Mouse (Mus musculus) erythroid progenitor cell, adult 5-6 weeks (primary cell): Measurements from ENCODE around the gene Map2. TPM values are rescaled to one million over a fixed set of nuclear protein-coding genes. Genes with fewer than 3 reads are reported as not detected.

Experiments
- ATAC-seq: replicated peaks from 2 replicates; pipeline ENCODE4 v1.8.0; 2016; ENCODE audit warnings: moderate number of reproducible peaks, mild to moderate bottlenecking, moderate TSS enrichment, inconsistent platforms; ENCODE audit not compliant: poor library complexity, low FRiP score, severe bottlenecking
- total RNA-seq, 2 experiments: library from RNA; stranded (forward) in 1 of 2; stranded (reverse) in 1 of 2; fragments of 150-400 nt in 1 of 2; fragments of 186-747, 209-891 nt in 1 of 2; gene quantifications; 2 replicates each; pipeline versions ENCODE4 v1.2.3 to v1.2.4; 2015 to 2017; ENCODE audit warnings: low replicate concordance in 2 of 2

Gene Map2
- total RNA-seq, 2 experiments from 2014 or later, result not detected

DNA sequence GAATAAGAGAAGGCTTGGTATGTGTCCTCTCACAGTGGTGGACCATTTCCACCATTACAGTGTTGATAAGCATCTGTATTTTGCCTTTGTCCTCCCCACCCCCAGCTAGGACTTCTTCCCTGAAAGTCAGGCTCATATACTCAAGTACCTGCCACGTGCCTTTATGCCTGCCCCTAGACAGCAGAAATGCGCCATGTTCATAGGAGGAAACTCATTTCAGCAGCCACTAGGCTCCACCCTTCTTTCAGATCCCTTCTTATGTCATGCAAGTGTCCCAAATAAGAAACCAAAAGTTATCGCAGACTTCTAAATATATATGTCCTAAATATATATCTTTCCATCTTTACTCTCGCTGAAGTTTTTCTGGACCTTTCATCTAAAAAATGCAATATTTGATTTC lies 21.2 kb downstream of the Map2 start:
- no peak for ATAC-seq

DNA sequence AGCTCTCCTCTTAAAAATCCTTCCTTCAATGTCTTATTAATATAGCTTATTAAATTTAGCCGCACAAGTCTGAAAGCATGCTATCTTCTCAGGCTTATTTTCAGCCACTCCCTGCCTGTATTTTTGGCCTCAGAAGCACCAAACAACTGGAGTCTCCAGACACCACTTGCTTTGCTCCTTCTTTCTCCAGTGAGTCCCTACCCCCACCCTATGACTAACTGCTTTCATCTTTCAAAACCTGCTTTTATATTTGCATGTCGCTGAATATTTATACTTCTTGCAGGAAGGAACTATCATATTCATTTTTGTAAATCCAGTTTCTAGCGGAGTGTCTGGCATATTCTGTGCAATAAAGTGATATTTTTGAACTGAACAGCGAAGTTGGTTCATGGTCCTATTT lies 21.6 kb downstream of the Map2 start:
- no peak for ATAC-seq

DNA sequence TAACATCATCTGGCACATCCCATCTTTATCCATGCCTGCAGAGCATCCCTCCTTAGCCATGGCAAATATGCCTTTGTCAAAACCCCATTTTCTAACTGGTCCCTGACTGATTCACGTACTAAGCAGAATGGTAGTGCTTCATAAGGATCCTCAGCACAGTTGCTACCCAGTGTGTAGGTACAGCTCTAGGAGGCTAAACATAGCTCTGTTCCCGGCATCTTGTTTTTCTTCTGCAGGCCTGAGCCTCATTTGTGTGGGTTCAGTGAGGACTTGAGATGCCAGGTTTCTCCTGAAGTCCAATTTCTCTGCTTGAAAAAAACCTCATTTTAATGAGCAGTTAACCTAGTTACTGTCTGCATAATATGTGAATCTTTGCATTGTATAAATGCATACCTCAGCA lies 30.4 kb downstream of the Map2 start:
- no peak for ATAC-seq

DNA sequence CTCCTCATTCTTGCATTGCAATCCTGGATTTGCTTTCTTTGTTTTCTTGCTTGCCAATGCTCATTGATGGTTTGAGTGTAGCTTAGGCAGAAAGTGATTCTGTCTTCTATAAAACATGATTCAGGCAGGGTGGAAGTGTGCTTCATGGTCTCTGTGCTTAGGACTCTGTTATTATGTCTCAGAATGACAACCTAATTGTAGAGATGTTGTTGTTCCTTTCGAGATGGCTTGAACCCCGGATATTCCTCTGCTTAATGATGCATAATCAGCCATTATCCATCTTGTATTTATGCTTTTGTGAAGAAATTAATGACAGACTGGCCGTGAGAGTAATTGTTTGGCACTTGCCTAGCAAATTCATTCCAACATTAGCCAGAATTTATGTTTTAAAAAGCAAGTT lies 31.8 kb downstream of the Map2 start:
- no peak for ATAC-seq

DNA sequence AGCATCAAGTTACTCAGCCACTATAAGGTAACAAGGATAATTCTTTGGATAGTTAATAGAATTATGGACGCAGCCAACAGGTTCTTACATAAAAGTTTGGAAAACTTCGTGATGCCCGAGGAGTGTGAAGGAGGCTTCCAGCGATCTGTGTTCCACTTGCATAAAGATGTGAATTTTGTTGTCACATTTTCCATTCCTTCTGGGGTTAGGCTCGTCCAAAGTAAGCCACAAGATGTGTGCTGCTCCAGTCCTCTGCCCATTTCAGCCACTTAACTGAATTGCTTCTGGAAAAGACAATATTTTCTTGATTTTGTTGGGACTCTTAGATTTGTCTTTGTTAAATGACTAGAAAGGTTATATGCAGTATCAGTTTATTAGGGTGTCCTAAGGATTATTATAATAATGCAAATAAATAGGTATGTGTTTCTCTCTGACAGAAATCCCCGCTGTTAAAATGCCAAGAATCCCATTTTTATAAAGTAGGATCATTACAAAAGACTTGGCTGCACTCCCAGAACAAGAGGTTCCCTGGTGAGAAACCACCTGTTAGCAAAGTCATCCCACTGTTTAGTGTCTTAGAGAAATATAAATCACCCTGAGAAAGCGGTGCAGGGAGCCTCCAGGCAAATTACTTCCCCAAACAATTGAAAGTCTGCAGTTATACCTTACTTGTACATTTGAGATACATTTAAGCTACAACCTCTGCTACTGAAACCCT lies 36.2 kb downstream of the Map2 start:
- no peak for ATAC-seq

DNA sequence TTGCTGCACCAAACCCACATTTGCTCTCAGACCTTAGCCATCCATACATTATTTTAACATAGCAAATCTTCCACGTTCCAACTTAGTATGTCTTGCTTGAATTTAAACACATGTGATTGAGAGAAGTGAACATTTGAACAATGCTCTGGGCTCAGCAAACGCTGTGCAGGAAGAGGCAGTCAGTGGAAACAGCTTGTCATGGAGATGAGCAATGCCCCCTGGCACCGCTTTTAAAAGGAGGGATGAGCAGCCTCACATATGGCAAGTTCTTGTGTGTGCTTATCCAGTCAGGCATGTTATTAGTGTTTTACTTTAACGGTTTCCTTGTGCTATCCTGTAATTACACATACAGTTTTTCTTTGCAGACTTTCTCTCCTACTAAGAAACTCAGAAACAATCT lies 46.4 kb downstream of the Map2 start:
- no peak for ATAC-seq

DNA sequence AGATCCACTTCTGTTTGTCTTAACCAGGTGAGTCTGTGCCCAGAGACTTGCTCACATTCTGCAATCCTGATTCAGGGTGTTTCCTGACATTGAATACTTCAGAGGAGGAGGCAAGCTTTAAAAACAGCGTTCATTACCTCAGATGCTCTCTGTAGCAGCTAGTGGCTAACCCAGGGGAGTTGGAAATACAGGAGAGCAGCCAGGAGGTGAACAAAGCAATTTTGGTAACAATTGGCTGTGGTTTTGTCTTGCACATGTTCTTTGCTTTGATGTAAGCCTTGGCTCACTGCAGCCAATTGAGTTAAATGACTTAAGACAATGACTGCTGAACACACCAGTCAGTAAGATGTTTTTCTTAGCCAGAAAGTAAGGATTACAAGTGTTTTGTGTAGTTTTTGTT lies 48.3 kb downstream of the Map2 start:
- ATAC-seq, result no peak

DNA sequence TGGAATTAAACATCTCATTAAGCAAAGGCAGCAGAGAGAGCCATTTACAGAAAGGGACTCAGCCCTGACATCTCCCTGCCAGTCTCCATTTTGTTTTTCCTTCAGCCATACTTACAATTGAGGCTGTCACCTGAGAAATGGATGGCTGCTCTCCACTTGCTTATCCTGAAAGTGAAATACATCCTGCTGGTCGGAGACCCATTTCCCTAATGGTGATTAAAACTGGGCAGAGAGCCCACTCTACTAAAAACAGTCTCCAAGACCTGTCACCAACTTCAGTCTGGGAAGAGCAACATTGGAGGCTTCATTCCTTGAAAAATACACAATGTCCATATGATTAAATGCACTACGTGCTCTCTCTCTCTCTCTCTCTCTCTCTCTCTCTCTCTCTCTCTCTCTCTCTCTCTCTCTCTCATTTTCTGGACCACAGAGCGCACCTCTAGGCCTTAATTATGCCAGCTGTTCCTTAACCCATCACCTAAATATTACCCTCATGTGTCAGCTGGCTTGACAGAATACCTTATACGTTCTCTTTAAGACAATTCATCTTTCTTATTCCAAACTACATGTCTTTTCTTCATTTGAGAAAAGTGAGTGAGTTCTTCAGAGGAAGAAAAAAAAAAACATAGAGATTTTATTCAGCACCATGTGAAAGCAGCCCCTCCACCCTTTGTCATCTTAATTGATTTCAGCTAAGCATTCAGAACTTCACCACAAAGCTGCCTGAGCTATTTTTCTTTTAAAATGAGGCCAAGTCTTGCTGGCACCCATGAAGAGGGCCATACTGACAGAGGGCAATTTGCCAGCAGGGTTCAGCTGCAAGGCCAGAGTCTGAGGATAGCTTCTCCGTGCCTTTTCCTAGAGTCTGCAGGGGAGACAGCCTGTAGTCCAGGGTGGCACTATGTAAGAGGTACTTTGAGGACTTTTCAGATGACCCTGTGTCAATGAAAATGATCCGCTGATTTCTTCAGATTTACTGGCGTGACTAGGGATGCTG lies 51.6 kb downstream of the Map2 start:
- no peak for ATAC-seq

DNA sequence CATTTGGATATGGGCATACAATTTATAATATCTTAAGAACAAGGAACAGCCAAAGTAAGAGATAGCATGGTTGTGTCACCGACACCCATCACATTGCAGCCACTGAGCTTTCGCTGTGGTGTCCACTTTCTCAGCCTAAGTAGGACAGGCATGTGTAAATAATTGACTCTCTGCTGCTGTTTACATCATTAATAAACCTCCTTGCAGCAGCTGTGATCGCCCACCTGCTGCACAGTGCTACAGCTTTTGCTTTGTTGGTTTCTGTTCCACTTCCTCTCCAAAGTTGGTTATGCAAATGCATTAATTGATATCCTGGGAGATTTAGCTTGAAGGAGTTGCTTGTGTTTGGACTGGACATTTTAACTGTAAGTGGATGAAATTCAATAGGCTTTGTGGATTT lies 53.1 kb downstream of the Map2 start:
- no peak for ATAC-seq

DNA sequence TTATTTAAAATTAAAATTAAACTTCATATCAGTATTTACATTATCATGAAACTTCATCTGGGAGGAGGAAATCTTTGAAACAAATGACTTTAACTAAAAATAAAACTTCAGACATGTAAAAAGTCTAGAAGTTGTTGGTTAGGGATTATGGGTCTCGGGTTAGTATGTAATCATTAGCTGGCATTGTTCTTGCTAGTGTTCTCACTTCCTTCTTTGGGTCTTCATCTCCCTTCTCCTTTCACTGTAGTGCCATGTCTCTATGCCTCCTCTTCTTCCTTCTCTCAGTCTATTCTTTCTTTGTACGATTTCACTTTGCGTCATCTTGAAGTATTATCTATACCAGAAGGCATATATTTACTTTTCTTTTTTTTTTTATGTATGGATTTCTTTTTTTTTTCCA lies 55.3 kb downstream of the Map2 start:
- no peak for ATAC-seq

DNA sequence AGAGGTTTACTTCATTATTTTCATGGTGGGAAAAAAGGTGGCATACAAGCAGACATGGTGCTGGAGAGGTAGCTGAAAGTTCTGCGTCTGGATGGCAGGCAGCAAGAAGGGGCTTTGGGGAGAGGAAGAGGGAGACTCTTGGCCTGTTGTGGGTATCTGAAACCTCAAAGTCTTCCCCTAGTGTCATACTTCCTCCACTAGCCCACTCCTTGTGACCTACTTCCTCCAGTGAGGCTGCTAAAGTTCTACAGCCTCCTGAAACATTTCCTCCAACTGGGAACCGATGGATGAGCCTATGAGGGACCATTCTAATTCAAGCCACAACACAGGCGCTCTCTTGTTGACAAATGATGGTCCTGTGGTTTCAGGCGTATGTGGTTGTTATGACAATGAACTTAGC lies 56.9 kb downstream of the Map2 start:
- ATAC-seq, result no peak

DNA sequence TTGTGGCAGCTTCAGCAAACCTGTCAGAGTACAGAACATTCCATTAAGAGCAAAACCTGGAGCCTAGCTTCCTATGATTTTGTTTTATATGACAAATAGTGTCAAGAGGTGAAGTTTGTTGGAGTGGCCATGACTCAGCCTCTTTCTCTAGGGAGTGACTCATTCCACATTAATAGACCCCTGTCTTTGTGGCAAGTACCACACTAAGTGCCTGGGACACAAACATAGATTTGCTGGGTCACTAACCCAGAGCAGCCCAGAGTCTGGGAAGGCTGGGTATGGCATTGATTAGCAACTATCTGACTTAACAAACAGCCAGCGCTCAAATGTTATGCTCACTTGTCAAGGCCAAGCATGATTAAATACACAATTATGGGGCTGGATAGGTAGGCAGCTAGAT lies 69.8 kb downstream of the Map2 start:
- ATAC-seq, result no peak

DNA sequence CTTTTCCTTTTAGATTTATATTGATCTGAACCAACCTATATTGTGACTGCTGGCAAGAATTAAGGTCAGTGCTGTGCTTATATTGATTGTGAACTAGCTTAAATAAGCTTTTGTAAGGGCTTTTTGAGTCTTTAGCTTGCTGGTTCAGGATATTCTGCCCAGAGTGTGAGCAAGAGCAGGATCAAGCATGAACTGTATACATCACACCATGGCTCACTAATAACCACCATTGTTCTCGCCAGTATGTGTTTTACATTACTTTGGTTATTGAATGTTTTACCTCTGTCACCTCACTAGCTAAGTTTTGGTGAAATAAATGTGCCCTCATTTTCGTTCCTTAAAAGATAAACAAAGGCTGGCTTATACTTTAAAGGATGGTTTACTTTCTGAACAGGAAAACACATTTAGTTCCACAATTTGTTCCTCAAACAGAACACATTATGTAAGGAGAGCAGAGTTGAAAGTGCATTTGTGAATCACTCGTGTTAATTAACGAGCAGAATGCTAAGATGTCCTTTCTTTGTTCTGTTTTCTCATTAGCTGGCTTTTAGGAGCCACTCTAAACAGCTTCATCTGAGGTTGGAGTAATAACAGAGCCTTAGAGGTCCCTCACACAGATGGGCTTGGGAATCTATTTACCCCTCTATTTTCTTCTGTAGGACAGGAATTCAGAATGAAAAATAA lies 76.7 kb downstream of the Map2 start:
- no peak for ATAC-seq

DNA sequence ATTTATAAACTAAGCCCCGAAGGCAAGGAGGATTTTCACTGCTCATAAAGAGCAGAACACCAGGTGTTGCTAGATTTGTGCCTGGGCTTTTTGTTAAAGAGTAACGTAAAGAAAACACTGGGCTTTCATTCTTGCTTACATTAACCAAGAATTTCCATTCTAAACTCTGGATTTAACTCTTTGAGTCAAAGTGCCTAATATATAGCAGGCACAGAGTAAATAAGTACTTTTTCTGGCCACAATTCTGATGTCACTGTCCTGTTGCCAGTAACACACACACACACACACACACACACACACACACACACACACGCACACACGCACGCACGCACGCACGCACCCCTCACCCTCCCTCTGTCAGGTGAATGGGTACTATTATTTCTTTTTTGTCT lies 77.3 kb downstream of the Map2 start:
- ATAC-seq, result no peak

DNA sequence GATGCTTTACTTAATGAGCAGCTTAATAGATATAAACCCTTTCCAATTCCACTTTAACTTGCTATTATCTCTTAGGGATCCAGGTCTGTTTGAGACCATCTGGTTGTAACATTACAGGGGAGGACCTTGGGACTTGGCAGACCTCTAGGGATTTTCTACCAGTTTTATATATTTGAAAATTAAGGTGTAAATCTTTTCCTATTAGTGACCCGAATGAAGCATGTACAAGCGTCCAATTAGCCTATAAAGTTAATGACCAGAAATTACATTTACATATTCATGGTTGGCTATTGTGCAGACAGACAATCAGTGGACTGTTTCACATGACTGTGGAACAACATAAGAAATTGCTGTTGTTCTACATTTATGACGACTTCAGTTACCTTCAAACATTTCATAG lies 88.1 kb downstream of the Map2 start:
- no peak for ATAC-seq

DNA sequence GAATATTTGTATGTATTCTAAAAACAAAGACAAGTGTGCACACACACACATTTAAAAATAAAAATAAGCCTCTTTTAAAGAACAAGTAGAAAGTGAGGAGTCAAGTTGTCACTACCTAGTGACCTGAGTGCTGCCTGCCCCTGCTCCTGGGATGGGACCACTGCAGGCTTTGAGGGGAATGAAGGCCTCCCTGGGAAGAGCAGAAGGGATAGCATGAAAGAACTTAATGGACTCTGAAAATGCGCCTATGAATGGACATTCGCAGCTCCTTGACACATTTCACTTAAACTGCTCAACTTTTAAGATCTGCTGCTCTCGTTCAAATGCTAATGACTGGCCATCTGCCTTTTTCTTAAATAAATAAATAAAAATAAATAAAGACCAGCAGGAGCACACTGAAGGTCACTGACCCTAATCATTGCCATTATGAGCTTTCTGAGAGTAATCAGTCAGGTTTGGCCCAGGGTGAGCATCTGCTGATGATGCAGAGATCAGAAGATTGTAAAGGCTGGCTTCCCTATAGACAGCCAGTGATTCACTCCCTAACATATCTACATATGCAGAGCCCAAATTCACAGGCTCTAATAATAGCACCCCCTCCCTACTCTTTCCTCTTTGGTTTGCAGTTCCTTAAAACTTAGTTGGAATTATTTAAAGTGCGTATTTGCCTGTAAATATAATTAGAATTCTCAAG lies 91.3 kb downstream of the Map2 start:
- ATAC-seq, result no peak

DNA sequence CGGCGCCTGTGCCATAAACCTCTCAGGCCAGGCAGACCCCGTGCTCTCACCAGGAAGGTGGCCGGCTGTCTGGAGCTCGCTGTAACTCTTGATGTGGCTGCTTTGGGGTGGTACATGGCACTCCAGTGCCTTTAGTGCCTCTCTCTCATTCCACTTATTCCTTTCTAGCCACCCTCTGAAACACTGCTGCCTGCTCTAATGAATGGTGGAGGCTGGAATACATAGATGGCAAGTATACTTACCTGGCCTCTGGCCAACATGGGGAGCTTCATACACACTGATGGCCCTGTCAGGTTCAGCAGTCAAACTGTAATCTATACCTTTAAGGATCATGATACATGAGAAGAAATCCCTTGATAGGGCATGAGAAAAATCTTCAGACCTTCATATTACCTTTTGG lies 102.6 kb downstream of the Map2 start:
- no peak for ATAC-seq

DNA sequence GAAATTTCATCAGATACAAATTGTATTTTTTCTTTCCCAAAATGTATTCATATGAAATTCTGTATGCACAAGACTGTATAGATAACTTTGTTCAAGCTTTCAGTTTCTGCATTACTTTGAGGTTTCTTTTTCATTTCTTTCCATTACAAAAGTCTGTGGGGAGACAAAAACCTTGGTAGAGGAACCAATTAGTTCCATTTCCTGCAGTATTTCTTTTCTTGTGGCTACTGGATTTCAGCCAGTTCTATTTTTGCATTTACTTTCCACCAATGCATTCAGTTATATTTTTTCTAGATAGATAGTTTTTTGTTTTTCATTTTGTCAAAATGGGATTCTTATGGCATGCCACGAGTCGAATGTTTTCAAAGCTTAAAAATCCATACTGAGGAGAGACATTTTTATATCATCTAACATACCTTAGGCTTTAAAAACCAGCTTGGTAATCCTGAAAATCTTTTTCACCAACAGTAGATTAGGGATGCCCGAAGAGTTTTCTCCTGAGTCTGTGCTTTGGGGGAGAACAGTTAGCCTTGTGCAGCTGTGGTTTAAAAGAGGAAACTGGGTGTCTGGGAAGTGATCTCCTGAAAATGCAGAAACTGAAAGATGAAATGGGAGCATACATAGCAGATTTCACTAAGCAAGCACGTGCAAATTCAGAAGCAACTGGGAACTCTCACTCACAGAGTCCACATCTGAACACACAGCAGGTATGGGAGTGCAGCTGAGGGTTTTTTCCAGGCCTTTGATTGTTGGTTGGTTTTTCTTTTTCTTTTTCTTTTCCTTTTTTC lies 104.3 kb downstream of the Map2 start:
- ATAC-seq, result no peak

DNA sequence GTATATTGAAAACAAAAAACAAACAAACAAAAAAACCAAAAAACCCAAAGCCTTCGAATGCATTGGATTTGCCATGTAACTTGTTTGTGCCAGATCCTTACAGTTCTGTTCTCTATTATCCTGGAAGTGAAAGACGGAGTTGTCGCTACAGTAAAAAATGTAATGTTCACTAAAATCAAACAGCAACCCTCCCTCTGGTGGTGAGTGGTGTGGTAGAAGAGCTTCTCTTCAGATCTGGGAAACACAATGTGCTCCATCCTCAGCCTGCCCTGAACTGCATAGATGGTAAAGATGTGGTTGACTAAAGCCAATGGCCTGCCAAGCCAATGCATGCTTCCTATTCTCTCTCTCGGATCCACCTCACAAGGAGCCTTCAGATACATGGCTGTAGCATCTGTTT lies 105.1 kb downstream of the Map2 start:
- no peak for ATAC-seq
